Mouse (Mus musculus) embryonic stem cell, embryonic (primary cell): ENCODE results near the gene Zmym2.

Experiments used
- CTCF ChIA-PET, 4 experiments: fragments of 300-600 bp in 2 of 4; fragments of 350-600 bp in 2 of 4; sonication (Branson Sonifier 250); formaldehyde crosslinking; loops; one replicate each; lab custom pipeline; 2022; ENCODE audit warnings: inconsistent platforms in 2 of 4; lab: Charles Lee
- POLR2A ChIA-PET, 4 experiments: fragments of 300-600 bp in 2 of 4; fragments of 350-600 bp in 2 of 4; sonication (Branson Sonifier 250); formaldehyde crosslinking; loops; one replicate each; lab custom pipeline; 2022; ENCODE audit warnings: antibody characterized with exemption in 4 of 4, inconsistent platforms in 1 of 4; lab: Charles Lee

The Zmym2 gene

DNA sequence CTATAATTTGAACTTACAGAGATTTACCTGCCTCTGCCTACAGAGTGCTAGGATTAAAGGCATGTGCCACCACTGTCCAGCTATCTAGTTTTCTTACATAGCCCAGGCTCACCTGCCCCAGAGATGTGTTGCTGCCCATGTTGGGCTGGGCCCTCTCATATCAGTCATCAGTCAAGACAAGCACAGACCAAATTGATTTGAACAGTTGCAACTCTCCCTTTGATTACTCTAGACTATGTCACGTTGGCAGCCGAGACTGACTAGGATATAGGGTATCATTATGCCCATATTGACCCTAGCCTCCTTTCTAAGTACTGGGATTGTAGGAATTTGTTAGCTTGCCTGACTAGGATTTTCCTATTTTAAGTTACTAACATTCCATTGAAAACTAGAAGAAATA, 8.0 kb downstream of the Zmym2 start:
- ChIA-PET POLR2A (interaction anchor here in 1 of 4 experiments (0.6 kb wide), 1 partner anchor 121 kb away, joined by 3 read pairs; no protein-coding TSS in a partner anchor), CTCF (no interaction called here)

DNA sequence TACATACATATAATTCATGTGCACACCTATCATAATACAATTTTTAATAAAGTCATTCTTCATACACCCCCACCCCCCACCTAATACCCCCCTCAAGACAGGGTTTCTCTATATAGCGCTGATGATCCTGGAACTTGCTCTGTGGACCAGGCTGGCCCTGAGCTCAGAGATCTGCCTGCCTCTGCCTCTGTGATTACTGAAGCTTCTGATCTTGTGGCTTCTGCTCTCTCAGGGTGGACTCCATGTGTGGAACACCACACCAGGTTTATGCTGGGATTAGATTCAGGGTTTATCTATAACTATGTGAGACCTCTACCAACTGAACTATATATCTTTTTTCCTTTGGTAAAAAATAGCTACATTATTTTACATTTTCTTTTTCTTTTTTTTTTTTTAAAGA, 10.1 kb downstream of the Zmym2 start:
- CTCF ChIA-PET, result interaction anchor here in 2 of 4 experiments (0.6 to 2.0 kb wide), 3 partner anchors 14 to 95 kb away, joined by 3 to 5 read pairs (median 4); no protein-coding TSS in a partner anchor
- POLR2A ChIA-PET, result interaction anchor here in 1 of 4 experiments (0.6 kb wide), 1 partner anchor 34 kb away, joined by 3 read pairs; no protein-coding TSS in a partner anchor

DNA sequence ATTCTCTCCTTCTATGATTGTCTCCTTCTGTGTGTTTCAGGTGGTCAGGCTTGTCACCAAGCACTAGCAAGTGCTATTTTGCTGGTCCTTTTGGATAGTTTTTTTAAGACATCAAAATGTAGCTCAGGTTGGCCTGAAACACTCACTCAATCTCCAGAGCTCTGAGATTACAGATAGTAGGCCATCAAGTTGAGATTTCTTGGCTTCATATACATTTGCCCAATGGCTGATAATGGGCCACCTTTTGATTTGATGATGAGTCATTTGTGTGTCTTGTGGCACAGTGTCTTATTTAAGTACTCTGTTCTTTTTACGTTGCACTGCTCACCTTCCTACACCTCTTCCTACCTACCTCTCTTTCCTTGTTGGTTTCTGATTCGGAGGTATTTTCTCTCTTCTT, 11.0 kb downstream of the Zmym2 start:
- ChIA-PET CTCF (interaction anchor here in 3 of 4 experiments (1.1 to 2.0 kb wide), 5 partner anchors 10 to 162 kb away, joined by 3 to 8 read pairs (median 4); no protein-coding TSS in a partner anchor), POLR2A (interaction anchor here in 2 of 4 experiments (0.7 to 2.8 kb wide), 7 partner anchors 8 to 39 kb away, joined by 3 to 12 read pairs (median 3); no protein-coding TSS in a partner anchor)

GRCm38 (mm10) chr14:56899656-56900055, 13.2 kb downstream of the Zmym2 start:
- POLR2A ChIA-PET, result interaction anchor here in 1 of 4 experiments (1.2 to 2.8 kb wide), 3 partner anchors 9 to 12 kb away, joined by 4 to 12 read pairs (median 9); no protein-coding TSS in a partner anchor
- CTCF ChIA-PET, result no interaction called here

DNA sequence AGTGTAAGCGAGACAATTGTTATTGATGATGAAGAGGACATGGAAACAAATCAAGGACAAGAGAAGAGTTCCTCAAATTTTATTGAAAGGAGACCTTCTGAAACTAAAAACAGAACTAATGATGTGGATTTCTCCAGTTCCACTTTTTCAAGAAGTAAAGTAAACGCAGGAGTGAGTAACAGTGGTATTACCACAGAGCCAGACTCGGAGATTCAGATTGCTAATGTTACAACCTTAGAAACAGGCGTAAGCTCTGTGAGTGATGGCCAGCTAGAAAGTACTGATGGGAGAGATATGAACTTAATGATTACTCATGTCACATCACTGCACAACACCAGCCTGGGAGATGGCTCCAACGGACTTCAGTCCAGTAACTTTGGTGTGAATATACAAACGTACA, 16.6 kb downstream of the Zmym2 start:
- CTCF ChIA-PET, result no interaction called here

GRCm38 (mm10) chr14:56905696-56906095, 19.2 kb downstream of the Zmym2 start:
- CTCF ChIA-PET, result no interaction called here
- POLR2A ChIA-PET, result no interaction called here

More for the DNA sequence above, 16.6 kb downstream of the Zmym2 start:
- POLR2A ChIA-PET, result no interaction called here

- ChIA-PET CTCF (no interaction called here), POLR2A (no interaction called here)
Measured at GRCm38 (mm10) chr14:56918532-56918931, 32.1 kb downstream of the Zmym2 start.

- POLR2A ChIA-PET, result interaction anchor here in 2 of 4 experiments (0.7 to 2.4 kb wide), 3 partner anchors 9 to 24 kb away, joined by 3 to 7 read pairs (median 4); no protein-coding TSS in a partner anchor
Measured at GRCm38 (mm10) chr14:56935481-56935880, 49.0 kb downstream of the Zmym2 start.

GRCm38 (mm10) chr14:56939903-56940302, 53.5 kb downstream of the Zmym2 start:
- ChIA-PET CTCF (no interaction called here), POLR2A (interaction anchor here in 1 of 4 experiments (0.7 to 1.5 kb wide), 3 partner anchors 8 to 16 kb away, joined by 3 to 4 read pairs (median 3); no protein-coding TSS in a partner anchor)

More at GRCm38 (mm10) chr14:56935481-56935880, 49.0 kb downstream of the Zmym2 start:
- CTCF ChIA-PET, result interaction anchor here in 1 of 4 experiments (0.7 kb wide), 1 partner anchor 246 kb away, joined by 3 read pairs; no protein-coding TSS in a partner anchor

GRCm38 (mm10) chr14:56952928-56953327, 66.5 kb downstream of the Zmym2 start:
- POLR2A ChIA-PET, result no interaction called here
- CTCF ChIA-PET, result no interaction called here

GRCm38 (mm10) chr14:56954393-56954792, 67.9 kb downstream of the Zmym2 start:
- ChIA-PET CTCF (no interaction called here), POLR2A (no interaction called here)

DNA sequence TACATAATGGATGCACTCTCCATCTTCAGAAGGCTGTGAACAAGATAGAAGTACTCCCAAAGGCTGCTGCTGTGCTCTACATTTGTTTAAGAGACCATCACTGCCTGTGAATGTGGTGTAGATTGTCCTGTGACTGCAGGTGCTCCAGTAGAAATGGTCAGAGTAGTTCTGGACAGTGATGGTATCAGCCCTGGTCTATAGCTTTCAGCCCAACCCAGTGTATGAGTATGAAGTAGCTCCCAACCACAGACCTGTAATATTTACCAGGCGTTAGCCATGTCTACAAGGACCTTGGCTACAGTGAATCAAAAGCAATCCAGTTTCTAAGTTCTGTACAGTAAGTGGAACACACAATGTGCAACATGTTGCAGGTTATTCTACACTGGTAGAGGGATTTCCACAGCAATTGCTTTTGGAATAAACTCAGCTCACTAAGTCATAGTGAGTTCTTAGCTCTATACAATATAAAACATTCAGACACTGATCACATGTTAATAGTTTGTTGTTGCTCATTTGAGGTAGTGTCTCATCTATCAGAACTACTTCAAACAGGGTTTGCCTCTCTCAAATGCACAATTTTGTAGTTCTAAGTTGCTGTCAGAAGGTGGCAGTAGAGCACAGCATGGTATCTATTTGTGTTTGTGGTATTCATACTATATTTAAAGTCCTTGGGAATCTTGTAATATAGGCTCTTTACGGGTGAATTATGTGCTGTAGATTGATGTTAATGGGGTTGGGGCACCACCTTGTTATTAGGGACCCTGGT, 77.7 kb downstream of the Zmym2 start:
- POLR2A ChIA-PET, result interaction anchor here in 2 of 4 experiments (0.6 to 1.9 kb wide), 6 partner anchors 10 to 56 kb away, joined by 3 to 5 read pairs (median 4); no protein-coding TSS in a partner anchor
- CTCF ChIA-PET, result interaction anchor here in 3 of 4 experiments (0.5 to 2.1 kb wide), 5 partner anchors 94 to 546 kb away, joined by 3 to 6 read pairs (median 5); partner anchors contain the start of gene Gja3 (in 1 of the 3)

GRCm38 (mm10) chr14:56969653-56970052, 83.2 kb downstream of the Zmym2 start:
- ChIA-PET POLR2A (interaction anchor here in 1 of 4 experiments (0.7 to 1.7 kb wide), 7 partner anchors 9 to 101 kb away, joined by 3 to 5 read pairs (median 4); no protein-coding TSS in a partner anchor), CTCF (interaction anchor here in 3 of 4 experiments (0.7 to 1.3 kb wide), 4 partner anchors 90 to 1416 kb away, joined by 3 to 9 read pairs (median 4); no protein-coding TSS in a partner anchor)

DNA sequence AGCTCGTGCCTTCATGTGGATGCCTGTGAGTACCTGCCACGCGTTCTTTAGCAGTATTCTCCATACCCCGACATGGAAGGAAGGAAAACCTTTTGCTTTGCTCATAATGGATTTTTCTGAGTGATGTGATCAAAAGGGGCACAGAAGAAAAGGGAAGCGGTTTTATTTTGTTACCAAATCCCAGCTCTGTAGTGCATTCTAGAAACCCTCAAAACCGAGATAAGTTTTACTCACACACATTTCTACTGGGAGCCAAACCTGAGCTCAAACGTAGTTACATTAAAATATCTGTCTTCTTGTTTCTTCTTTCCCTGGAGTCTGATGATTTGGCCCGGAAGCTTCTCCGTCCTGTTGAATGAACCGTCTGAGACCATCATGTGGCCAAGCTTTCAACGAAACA, 83.7 kb downstream of the Zmym2 start:
- ChIA-PET CTCF (interaction anchor here in 2 of 4 experiments (0.6 to 1.3 kb wide), 3 partner anchors 90 to 394 kb away, joined by 4 to 5 read pairs (median 4); no protein-coding TSS in a partner anchor), POLR2A (interaction anchor here in 1 of 4 experiments (0.7 to 1.7 kb wide), 5 partner anchors 9 to 100 kb away, joined by 3 to 5 read pairs (median 4); no protein-coding TSS in a partner anchor)

DNA sequence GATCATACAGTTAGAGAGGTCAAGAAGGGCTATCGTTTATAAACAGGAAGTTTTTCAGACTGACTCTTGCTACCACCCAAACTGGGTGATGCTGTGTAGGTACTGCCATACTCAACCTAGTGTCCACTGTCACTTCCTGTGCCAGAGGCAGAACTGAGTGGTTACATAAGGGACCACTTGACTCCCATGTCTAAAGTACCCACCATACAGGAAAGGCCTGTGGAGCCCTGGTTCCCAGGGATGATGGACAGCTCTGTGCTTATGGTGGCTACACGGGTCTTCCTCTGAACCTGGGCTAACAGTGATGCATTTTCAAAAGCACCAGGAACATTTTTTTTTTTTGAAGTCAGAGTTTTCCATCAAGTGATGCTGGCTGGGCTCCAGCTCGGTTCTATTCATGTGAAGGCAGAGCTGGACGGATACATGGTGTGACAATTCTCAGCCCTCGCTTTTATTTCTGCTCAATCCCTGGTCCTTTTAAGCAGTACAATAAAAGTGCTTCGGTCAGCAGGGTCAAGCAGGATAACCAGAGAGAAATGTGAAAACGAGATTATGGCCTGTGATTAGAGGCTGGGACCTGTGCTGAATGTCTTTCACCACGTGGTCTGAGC, 91.7 kb downstream of the Zmym2 start:
- ChIA-PET CTCF (interaction anchor here in 1 of 4 experiments (1.0 kb wide), 1 partner anchor 83 kb away, joined by 3 read pairs; no protein-coding TSS in a partner anchor), POLR2A (interaction anchor here in 1 of 4 experiments (1.5 kb wide), 1 partner anchor 8 kb away, joined by 5 read pairs; no protein-coding TSS in a partner anchor)

GRCm38 (mm10) chr14:56988621-56989020, 102.2 kb downstream of the Zmym2 start:
- ChIA-PET CTCF (no interaction called here), POLR2A (interaction anchor here in 2 of 4 experiments (0.7 to 1.2 kb wide), 2 partner anchors 10 to 13 kb away, joined by 3 read pairs; no protein-coding TSS in a partner anchor)
